Mouse (Mus musculus) cerebral cortex, adult 2 months (tissue): Measurements from ENCODE around the gene Mrpl54.

Source experiments
- WGBS: fragments of 180-500 bp; shearing (Covaris S2); methylation state at CpG from one replicate; pipeline ENCODE4 v1.1.7; 2018; 5-methylcytosine and 5-hydroxymethylcytosine counted together

Mrpl54 gene

GRCm38 (mm10) chr10:81261025-81261424 is 5.7 kb downstream of the Mrpl54 start:
- 85% methylated on average over 4 of the region's 4 CpGs for WGBS

- 26% methylated on average over 21 of the region's 21 CpGs for WGBS
Measured at GRCm38 (mm10) chr10:81259225-81259884, 7.4 kb downstream of the Mrpl54 start.

GRCm38 (mm10) chr10:81257158-81258039 is 9.3 kb downstream of the Mrpl54 start:
- WGBS = 1% methylated on average over 62 of the region's 62 CpGs

GRCm38 (mm10) chr10:81254886-81255285 is 11.8 kb downstream of the Mrpl54 start:
- 36% methylated on average over 1 of the region's 1 CpGs for WGBS

GRCm38 (mm10) chr10:81252424-81253419 is 14.0 kb downstream of the Mrpl54 start, which contains the start of gene Matk:
Gene Matk, plus strand, starts transcription at chr10:81252935.
- WGBS = 4% methylated on average over 44 of the region's 44 CpGs

- WGBS = 87% methylated on average over 8 of the region's 8 CpGs
Measured at GRCm38 (mm10) chr10:81249442-81249841, 17.3 kb downstream of the Mrpl54 start.

- 95% methylated on average over 2 of the region's 2 CpGs for WGBS
Measured at GRCm38 (mm10) chr10:81247804-81248203, 18.9 kb downstream of the Mrpl54 start.

GRCm38 (mm10) chr10:81245166-81245565 is 21.6 kb downstream of the Mrpl54 start:
- 72% methylated on average over 6 of the region's 6 CpGs for WGBS

GRCm38 (mm10) chr10:81244595-81244994 is 22.1 kb downstream of the Mrpl54 start:
- WGBS = 7% methylated on average over 17 of the region's 17 CpGs

GRCm38 (mm10) chr10:81244146-81244545 is 22.6 kb downstream of the Mrpl54 start:
- WGBS = 84% methylated on average over 4 of the region's 4 CpGs

GRCm38 (mm10) chr10:81242021-81242420 is 24.7 kb downstream of the Mrpl54 start:
- 87% methylated on average over 16 of the region's 16 CpGs for WGBS

- WGBS = 16% methylated on average over 13 of the region's 13 CpGs
Measured at GRCm38 (mm10) chr10:81240876-81241275, 25.9 kb downstream of the Mrpl54 start.

- 58% methylated on average over 2 of the region's 2 CpGs for WGBS
Measured at GRCm38 (mm10) chr10:81238618-81239017, 28.1 kb downstream of the Mrpl54 start.

- 87% methylated on average over 12 of the region's 12 CpGs for WGBS
Measured at GRCm38 (mm10) chr10:81236471-81237268, 30.1 kb downstream of the Mrpl54 start.

- 71% methylated on average over 6 of the region's 6 CpGs for WGBS
Measured at GRCm38 (mm10) chr10:81234206-81234605, 32.5 kb downstream of the Mrpl54 start.

GRCm38 (mm10) chr10:81233226-81233585 is 33.5 kb downstream of the Mrpl54 start:
- 3% methylated on average over 28 of the region's 28 CpGs for WGBS

GRCm38 (mm10) chr10:81232580-81233225 is 34.0 kb downstream of the Mrpl54 start, which contains the start of gene Zfr2:
Gene Zfr2, plus strand, starts transcription at chr10:81233155.
- WGBS = 8% methylated on average over 29 of the region's 29 CpGs

- 32% methylated on average over 7 of the region's 7 CpGs for WGBS
Measured at GRCm38 (mm10) chr10:81231436-81231835, 35.3 kb downstream of the Mrpl54 start.

- 4% methylated on average over 27 of the region's 27 CpGs for WGBS
Measured at GRCm38 (mm10) chr10:81230438-81231332, 36.0 kb downstream of the Mrpl54 start, which contains the start of gene Atcay. Gene Atcay, minus strand, starts transcription at chr10:81230833.
